Mouse (Mus musculus) kidney, postnatal 0 days (tissue): ENCODE data around the gene Necab2. TPM values are rescaled to one million over a fixed set of nuclear protein-coding genes. Genes with fewer than 3 reads are reported as not detected.

Experiments used
- ATAC-seq: fragments of 200-750 bp; cut with Nextera tagmentation; replicated peaks from 2 replicates; pipeline ENCODE4 v1.8.0; 2017; ENCODE audit warnings: low read depth, moderate number of reproducible peaks, moderate TSS enrichment, moderate library complexity; ENCODE audit not compliant: low FRiP score
- DNase-seq: peaks from one replicate; pipeline ENCODE4 v3.0.0-alpha.2; 2016; ENCODE audit warnings: low spot score
- H3K27ac ChIP-seq: fragments of 300-500 bp; sonication (generic); 2 replicates; pipeline ENCODE4 v1.5.1; 2014; ENCODE audit warnings: mild to moderate bottlenecking
- H3K27me3 ChIP-seq: fragments of 300-500 bp; sonication (generic); 2 replicates; pipeline ENCODE4 v1.6.1; 2014; ENCODE audit warnings: low read length, mixed read lengths; ENCODE audit not compliant: insufficient read depth
- H3K36me3 ChIP-seq: fragments of 300-500 bp; sonication (generic); 2 replicates; pipeline ENCODE4 v1.6.1; 2014; ENCODE audit warnings: low read length, mixed read lengths; ENCODE audit not compliant: insufficient read depth
- H3K4me1 ChIP-seq: fragments of 300-500 bp; sonication (generic); replicated peaks from 2 replicates; pipeline ENCODE4 v1.6.1; 2014; ENCODE audit warnings: antibody characterized with exemption, low read length, mixed read lengths; ENCODE audit not compliant: insufficient read depth
- H3K4me2 ChIP-seq: fragments of 300-500 bp; sonication (generic); 2 replicates; pipeline ENCODE4 v1.6.1; 2014; ENCODE audit warnings: mild to moderate bottlenecking, low read length, moderate library complexity, mixed read lengths
- H3K4me3 ChIP-seq: fragments of 300-500 bp; sonication (generic); replicated peaks from 2 replicates; pipeline ENCODE4 v1.5.1; 2014; ENCODE audit warnings: low read depth, low read length
- H3K9ac ChIP-seq: fragments of 300-500 bp; sonication (generic); 2 replicates; pipeline ENCODE4 v1.6.1; 2014; ENCODE audit warnings: low read depth, low read length
- H3K9me3 ChIP-seq: fragments of 300-500 bp; sonication (generic); replicated peaks from 2 replicates; pipeline ENCODE4 v1.6.1; 2016; ENCODE audit warnings: low read length, inconsistent platforms, mixed read lengths
- CTCF ChIP-seq: IDR thresholded peaks from 2 replicates; pipeline ENCODE4 v1.5.1; 2016; ENCODE audit warnings: antibody characterized with exemption, low read depth, mild to moderate bottlenecking, moderate library complexity
- WGBS: fragments of 180-500 bp; shearing (Covaris S2); extraction: QIAGEN DNeasy Blood & Tissue Kit; methylation state at CpG from one replicate; pipeline ENCODE4 v1.1.7; 2014; 5-methylcytosine and 5-hydroxymethylcytosine counted together
- polyA plus RNA-seq: library from polyadenylated mRNA; unstranded; fragments of >200 nt; fragmentation: Nextera tagmentation; extraction: Ambion mirVana; gene quantifications from 2 replicates; pipeline ENCODE4 v1.2.1, GENCODE M21; 2015

The Necab2 gene
- polyA plus RNA-seq, 1 experiment from 2014 or later = 0.61 TPM

GRCm38 (mm10) chr8:119456045-119456444 is 9.5 kb downstream of the Necab2 start:
- Histone ChIP-seq H3K36me3 (no peaks in the 10 kb centered on the region), H3K27ac (no peak overlapping the region), H3K9me3 (no peaks in the 10 kb centered on the region), H3K9ac (0 out of 2 replicates have a peak overlapping the region, but pooled peaks have one; percentile 9), H3K4me2 (no peak overlapping the region), H3K4me1 (no peaks in the 10 kb centered on the region; the same call in 1 of the 2 replicates), H3K4me3 (no peak overlapping the region), H3K27me3 (no peaks in the 10 kb centered on the region; the same call in 1 of the 2 replicates)
- TF ChIP-seq CTCF = no peak
- ATAC-seq = no peak
- 72% methylated on average over 5 of the region's 5 CpGs for WGBS
- DNase-seq = no peak

DNA sequence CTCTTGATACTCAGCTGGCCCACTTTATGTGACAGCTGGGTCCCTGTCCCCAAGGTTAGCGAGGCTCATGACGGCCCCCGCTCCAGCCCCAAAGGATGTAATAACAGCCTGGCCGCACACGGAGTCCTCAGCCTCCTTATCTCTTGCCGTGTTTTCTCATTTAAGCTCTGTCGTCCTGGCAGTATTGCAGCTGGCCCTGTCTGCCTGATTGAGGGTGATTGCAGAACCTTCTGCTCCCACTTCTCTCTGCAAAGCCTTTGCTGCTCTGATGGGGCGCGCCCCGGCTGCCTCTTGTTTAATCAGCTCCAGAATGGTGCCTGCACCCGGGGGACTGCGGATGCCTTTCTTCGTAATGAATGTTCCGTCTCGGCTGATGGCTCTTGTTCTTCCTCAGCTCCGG is 13.2 kb downstream of the Necab2 start:
- Histone ChIP-seq H3K27ac (no peak overlapping the region), H3K36me3 (no peaks in the 10 kb centered on the region), H3K9ac (no peak overlapping the region), H3K9me3 (no peaks in the 10 kb centered on the region), H3K4me3 (no peak overlapping the region), H3K4me2 (no peak overlapping the region), H3K27me3 (no peaks in the 10 kb centered on the region; the same call in 1 of the 2 replicates), H3K4me1 (no peaks in the 10 kb centered on the region; the same call in none of the 2 replicates)
- TF ChIP-seq CTCF = no peak
- 24% methylated on average over 16 of the region's 16 CpGs for WGBS
- peak; percentile 50 for DNase-seq
- no peak for ATAC-seq

GRCm38 (mm10) chr8:119461356-119461755 is 14.8 kb downstream of the Necab2 start:
- Histone ChIP-seq H3K27ac (no peak overlapping the region), H3K9me3 (no peaks in the 10 kb centered on the region), H3K4me2 (no peak overlapping the region), H3K4me1 (peaks cover 9% of the 10 kb centered on the region), H3K4me3 (no peak overlapping the region), H3K36me3 (no peaks in the 10 kb centered on the region), H3K27me3 (no peaks in the 10 kb centered on the region; the same call in 1 of the 2 replicates), H3K9ac (no peak overlapping the region)
- no peak for TF ChIP-seq CTCF
- 49% methylated on average over 9 of the region's 9 CpGs for WGBS
- ATAC-seq (no peak), DNase-seq (no peak)

GRCm38 (mm10) chr8:119463709-119464108 is 17.2 kb downstream of the Necab2 start:
- no peak for TF ChIP-seq CTCF
- WGBS = 23% methylated on average over 7 of the region's 7 CpGs
- no peak overlapping the region for H3K4me3 ChIP-seq
- ATAC-seq = no peak
- H3K4me2 ChIP-seq = no peak overlapping the region
- H3K9me3 ChIP-seq = no peaks in the 10 kb centered on the region
- H3K27me3 ChIP-seq = no peaks in the 10 kb centered on the region; the same call in 1 of the 2 replicates
- H3K9ac ChIP-seq = no peak overlapping the region
- peak; percentile 59 for DNase-seq
- H3K27ac ChIP-seq = no peak overlapping the region
- no peaks in the 10 kb centered on the region for H3K36me3 ChIP-seq
- H3K4me1 ChIP-seq = peaks cover 9% of the 10 kb centered on the region

DNA sequence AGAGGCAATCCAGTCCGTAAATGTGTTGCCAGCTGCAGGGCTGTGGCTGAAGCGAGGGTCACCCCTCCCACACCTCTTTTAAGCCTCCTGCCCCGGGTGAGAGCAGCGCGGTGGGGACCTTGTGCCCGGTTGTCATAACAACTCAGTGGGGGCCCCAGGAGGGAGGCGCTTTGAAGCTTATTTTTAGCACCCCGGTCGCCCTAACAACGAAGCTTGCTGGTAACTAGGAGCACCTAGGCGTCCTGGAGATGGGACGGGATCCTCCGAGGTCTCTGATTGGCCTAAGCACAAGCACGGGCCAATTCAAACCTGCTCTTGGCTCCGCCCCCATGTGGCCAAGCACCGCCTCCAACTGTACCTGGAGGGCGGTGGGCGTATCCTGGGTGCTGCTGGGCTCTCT is 19.6 kb downstream of the Necab2 start:
- peak; percentile 38 for DNase-seq
- no peak overlapping the region for H3K9ac ChIP-seq
- no peaks in the 10 kb centered on the region for H3K36me3 ChIP-seq
- TF ChIP-seq CTCF = no peak
- no peak overlapping the region for H3K27ac ChIP-seq
- peak; percentile 74 for ATAC-seq
- no peak overlapping the region for H3K4me3 ChIP-seq
- H3K9me3 ChIP-seq = no peaks in the 10 kb centered on the region
- WGBS = 4% methylated on average over 18 of the region's 18 CpGs
- H3K4me2 ChIP-seq = peak overlapping the region; percentile 43
- no peaks in the 10 kb centered on the region for H3K27me3 ChIP-seq
- peaks cover 9% of the 10 kb centered on the region; the same call in 1 of the 2 replicates for H3K4me1 ChIP-seq

- ATAC-seq (no peak), DNase-seq (no peak)
- WGBS = 74% methylated on average over 10 of the region's 10 CpGs
- TF ChIP-seq CTCF = no peak
- H3K4me3 ChIP-seq = no peak overlapping the region
- peaks cover 9% of the 10 kb centered on the region; the same call in 1 of the 2 replicates for H3K4me1 ChIP-seq
- H3K4me2 ChIP-seq = no peak overlapping the region
- no peaks in the 10 kb centered on the region for H3K27me3 ChIP-seq
- no peak overlapping the region for H3K27ac ChIP-seq
- no peaks in the 10 kb centered on the region for H3K9me3 ChIP-seq
- no peaks in the 10 kb centered on the region for H3K36me3 ChIP-seq
- H3K9ac ChIP-seq = no peak overlapping the region
These were observed 20.3 kb downstream of the Necab2 start for GRCm38 (mm10) chr8:119466794-119467193.

DNA sequence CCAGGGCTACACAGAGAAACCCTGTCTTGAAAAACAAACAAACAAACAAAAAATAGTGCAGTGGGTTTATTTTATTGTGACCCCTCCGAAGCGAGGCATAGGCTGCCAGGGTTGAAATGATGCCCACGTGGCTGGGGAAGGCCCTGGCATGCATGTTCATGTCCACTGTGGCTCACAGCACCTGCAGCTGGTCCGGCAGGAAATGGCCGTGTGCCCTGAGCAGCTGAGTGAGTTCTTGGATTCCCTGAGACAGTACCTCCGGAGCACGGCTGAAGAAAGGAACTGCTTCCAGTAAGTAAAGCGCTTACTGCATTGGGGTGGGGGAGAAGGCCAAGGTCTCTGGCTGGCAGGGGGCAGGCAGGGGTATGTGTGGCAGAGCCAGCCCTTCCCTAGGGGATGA is 21.6 kb downstream of the Necab2 start:
- H3K4me1 ChIP-seq = peaks cover 9% of the 10 kb centered on the region; the same call in 1 of the 2 replicates
- no peak overlapping the region for H3K27ac ChIP-seq
- H3K4me2 ChIP-seq = no peak overlapping the region
- ATAC-seq (no peak), DNase-seq (no peak)
- H3K36me3 ChIP-seq = no peaks in the 10 kb centered on the region
- TF ChIP-seq CTCF = no peak
- no peaks in the 10 kb centered on the region for H3K27me3 ChIP-seq
- no peaks in the 10 kb centered on the region for H3K9me3 ChIP-seq
- H3K4me3 ChIP-seq = no peak overlapping the region
- 77% methylated on average over 8 of the region's 8 CpGs for WGBS
- no peak overlapping the region for H3K9ac ChIP-seq
